Mouse (Mus musculus): ENCODE results near the gene Oxsr1. TPM values are rescaled to one million over a fixed set of nuclear protein-coding genes. Genes with fewer than 3 reads are reported as not detected.
"Not testable (repeated sequence)": the region's sequence is repeated elsewhere in the genome, so short reads cannot be mapped to it uniquely, and the experiment has no call there.

Oxsr1 gene
- polyA plus RNA-seq, 1 experiment: 47.9 TPM

GRCm38 (mm10) chr9:119220249-119220648 is 102.0 kb downstream of the Oxsr1 start:
- WGBS: 89% methylated on average over 4 of the region's 4 CpGs
- Histone ChIP-seq H3K27ac (ENCODE audit: insufficient read depth, low read length) (no peak overlapping the region), H3K27me3 (ENCODE audit: control insufficient read depth, insufficient read depth, low read length) (no peaks in the 10 kb centered on the region), H3K4me1 (ENCODE audit: control insufficient read depth, insufficient read depth, low read length) (no peaks in the 10 kb centered on the region), H3K4me3 (replicated peaks; ENCODE audit: insufficient read depth, low read depth, low read length) (no peak overlapping the region)
- no peak for DNase-seq
- TF ChIP-seq CTCF (IDR thresholded peaks at IDR 0.05; ENCODE audit: borderline replicate concordance, insufficient read depth, low read depth, low read length): no peak
- no peak for TF ChIP-seq POLR2A (IDR thresholded peaks at IDR 0.05; ENCODE audit: borderline replicate concordance, insufficient read depth, low read length)

GRCm38 (mm10) chr9:119219667-119220066 is 102.6 kb downstream of the Oxsr1 start:
- H3K4me1 ChIP-seq (ENCODE audit: control insufficient read depth, insufficient read depth, low read length): no peaks in the 10 kb centered on the region

GRCm38 (mm10) chr9:119215341-119215740 is 106.9 kb downstream of the Oxsr1 start:
- not testable (repeated sequence) for H3K27ac ChIP-seq (ENCODE audit: insufficient read depth, low read length); H3K27me3 ChIP-seq (ENCODE audit: control insufficient read depth, insufficient read depth, low read length); DNase-seq; H3K4me1 ChIP-seq (ENCODE audit: control insufficient read depth, insufficient read depth, low read length); H3K4me3 ChIP-seq (replicated peaks; ENCODE audit: insufficient read depth, low read depth, low read length)
- WGBS: 95% methylated on average over 2 of the region's 2 CpGs

More at GRCm38 (mm10) chr9:119219667-119220066, 102.6 kb downstream of the Oxsr1 start:
- no peak overlapping the region for H3K4me3 ChIP-seq (replicated peaks; ENCODE audit: insufficient read depth, low read depth, low read length)
- H3K27ac ChIP-seq (ENCODE audit: insufficient read depth, low read length): no peak overlapping the region
- 88% methylated on average over 2 of the region's 2 CpGs for WGBS
- no peak for TF ChIP-seq POLR2A (IDR thresholded peaks at IDR 0.05; ENCODE audit: borderline replicate concordance, insufficient read depth, low read length)
- no peak for TF ChIP-seq CTCF (IDR thresholded peaks at IDR 0.05; ENCODE audit: borderline replicate concordance, insufficient read depth, low read depth, low read length)
- H3K27me3 ChIP-seq (ENCODE audit: control insufficient read depth, insufficient read depth, low read length): no peaks in the 10 kb centered on the region
- DNase-seq: no peak

- no peak overlapping the region for H3K27ac ChIP-seq (ENCODE audit: insufficient read depth, low read length)
- no peak overlapping the region for H3K4me3 ChIP-seq (replicated peaks; ENCODE audit: insufficient read depth, low read depth, low read length)
- WGBS: 69% methylated on average over 6 of the region's 6 CpGs
- no peak for TF ChIP-seq CTCF (IDR thresholded peaks at IDR 0.05; ENCODE audit: borderline replicate concordance, insufficient read depth, low read depth, low read length)
- TF ChIP-seq POLR2A (IDR thresholded peaks at IDR 0.05; ENCODE audit: borderline replicate concordance, insufficient read depth, low read length): no peak
- no peaks in the 10 kb centered on the region for H3K27me3 ChIP-seq (ENCODE audit: control insufficient read depth, insufficient read depth, low read length)
- no peaks in the 10 kb centered on the region for H3K4me1 ChIP-seq (ENCODE audit: control insufficient read depth, insufficient read depth, low read length)
- no peak for DNase-seq
Observed at GRCm38 (mm10) chr9:119214601-119215000, 107.6 kb downstream of the Oxsr1 start.

- TF ChIP-seq CTCF (IDR thresholded peaks at IDR 0.05; ENCODE audit: borderline replicate concordance, insufficient read depth, low read depth, low read length): no peak
- TF ChIP-seq POLR2A (IDR thresholded peaks at IDR 0.05; ENCODE audit: borderline replicate concordance, insufficient read depth, low read length): no peak
- no peak overlapping the region for H3K27ac ChIP-seq (ENCODE audit: insufficient read depth, low read length)
- WGBS: 74% methylated on average over 8 of the region's 8 CpGs
- H3K27me3 ChIP-seq (ENCODE audit: control insufficient read depth, insufficient read depth, low read length): no peaks in the 10 kb centered on the region
- no peak overlapping the region for H3K4me3 ChIP-seq (replicated peaks; ENCODE audit: insufficient read depth, low read depth, low read length)
- no peak for DNase-seq
- H3K4me1 ChIP-seq (ENCODE audit: control insufficient read depth, insufficient read depth, low read length): no peaks in the 10 kb centered on the region
Observed at GRCm38 (mm10) chr9:119212996-119213395, 109.2 kb downstream of the Oxsr1 start.

GRCm38 (mm10) chr9:119208998-119209397 is 113.2 kb downstream of the Oxsr1 start, which contains the start of gene Slc22a13:
Slc22a13 (minus strand) TSS chr9:119209098.
- Histone ChIP-seq H3K27me3 (ENCODE audit: control insufficient read depth, insufficient read depth, low read length) (no peaks in the 10 kb centered on the region), H3K4me1 (ENCODE audit: control insufficient read depth, insufficient read depth, low read length) (no peaks in the 10 kb centered on the region), H3K27ac (ENCODE audit: insufficient read depth, low read length) (no peak within 1 kb of the TSS), H3K4me3 (replicated peaks; ENCODE audit: insufficient read depth, low read depth, low read length) (no peak within 1 kb of the TSS)
- no peak for DNase-seq
- TF ChIP-seq CTCF (IDR thresholded peaks at IDR 0.05; ENCODE audit: borderline replicate concordance, insufficient read depth, low read depth, low read length): no peak
- no peak for TF ChIP-seq POLR2A (IDR thresholded peaks at IDR 0.05; ENCODE audit: borderline replicate concordance, insufficient read depth, low read length)
- WGBS: 95% methylated on average over 4 of the region's 4 CpGs

- no peak overlapping the region for H3K4me3 ChIP-seq (replicated peaks; ENCODE audit: insufficient read depth, low read depth, low read length)
- H3K4me1 ChIP-seq (ENCODE audit: control insufficient read depth, insufficient read depth, low read length): no peaks in the 10 kb centered on the region
- 82% methylated on average over 4 of the region's 4 CpGs for WGBS
- TF ChIP-seq POLR2A (IDR thresholded peaks at IDR 0.05; ENCODE audit: borderline replicate concordance, insufficient read depth, low read length) (no peak), CTCF (IDR thresholded peaks at IDR 0.05; ENCODE audit: borderline replicate concordance, insufficient read depth, low read depth, low read length) (no peak)
- no peaks in the 10 kb centered on the region for H3K27me3 ChIP-seq (ENCODE audit: control insufficient read depth, insufficient read depth, low read length)
- no peak for DNase-seq
- no peak overlapping the region for H3K27ac ChIP-seq (ENCODE audit: insufficient read depth, low read length)
Observed at GRCm38 (mm10) chr9:119207113-119207512, 115.1 kb downstream of the Oxsr1 start.

GRCm38 (mm10) chr9:119206666-119207065 is 115.6 kb downstream of the Oxsr1 start:
- 58% methylated on average over 2 of the region's 2 CpGs for WGBS
- no peak for DNase-seq
- TF ChIP-seq CTCF (IDR thresholded peaks at IDR 0.05; ENCODE audit: borderline replicate concordance, insufficient read depth, low read depth, low read length): no peak
- TF ChIP-seq POLR2A (IDR thresholded peaks at IDR 0.05; ENCODE audit: borderline replicate concordance, insufficient read depth, low read length): no peak
- Histone ChIP-seq H3K27ac (ENCODE audit: insufficient read depth, low read length) (no peak overlapping the region), H3K27me3 (ENCODE audit: control insufficient read depth, insufficient read depth, low read length) (no peaks in the 10 kb centered on the region), H3K4me3 (replicated peaks; ENCODE audit: insufficient read depth, low read depth, low read length) (no peak overlapping the region), H3K4me1 (ENCODE audit: control insufficient read depth, insufficient read depth, low read length) (no peaks in the 10 kb centered on the region)

Measured in cerebellum, adult 2 months (tissue).